ENCODE assay signal across 8 mouse cellular contexts in genomic region chr8:94205736-94206135, GRCm38 (mm10). TPM values are rescaled to one million over a fixed set of nuclear protein-coding genes. Genes with fewer than 3 reads are reported as not detected.
A peak's percentile ranks its signal among the peaks of the same experiment; 100 is the strongest.
DNase-seq lines count a peak whose midpoint lies in the region; ATAC-seq and TF ChIP-seq lines count a peak whose summit lies in the region.

No protein-coding gene starts in this region.

- H3K9me3 ChIP-seq in E14TG2a.4 (ENCODE audit: low read length) = no peaks in the 10 kb centered on the region
- H3K9me3 ChIP-seq in forebrain, embryonic 14.5 days (replicated peaks; ENCODE audit: control insufficient read depth, low read length) = no peaks in the 10 kb centered on the region
- no peaks in the 10 kb centered on the region for H3K9me3 ChIP-seq in hindbrain, postnatal 0 days (ENCODE audit: low read length)
- H3K9me3 ChIP-seq in liver, embryonic 11.5 days (ENCODE audit: control insufficient read depth, low read length) = no peaks in the 10 kb centered on the region
- no peaks in the 10 kb centered on the region for H3K9me3 ChIP-seq in neural tube, embryonic 11.5 days (ENCODE audit: control insufficient read depth, low read length)

- no peak overlapping the region for H3K4me2 ChIP-seq in forebrain, embryonic 14.5 days (ENCODE audit: low read length)
- H3K4me2 ChIP-seq in hindbrain, postnatal 0 days (ENCODE audit: low read depth, low read length) = no peak overlapping the region
- no peak overlapping the region for H3K4me2 ChIP-seq in liver, embryonic 11.5 days
- no peak overlapping the region for H3K4me2 ChIP-seq in neural tube, embryonic 11.5 days (ENCODE audit: low read depth)

- peak; percentile 98 for TF ChIP-seq CTCF in E14TG2a.4 (conservative IDR thresholded peaks at IDR 0.05; ENCODE audit: low read length)
- peak; percentile 96 for TF ChIP-seq CTCF in hindbrain, postnatal 0 days (IDR thresholded peaks at IDR 0.05; ENCODE audit: low read depth)

- 0 out of 2 replicates have a peak, but pooled peaks cover 2% of the 10 kb centered on the region for H3K27me3 ChIP-seq in E14TG2a.4 (ENCODE audit: insufficient read depth, low read length)
- no peaks in the 10 kb centered on the region for H3K27me3 ChIP-seq in forebrain, embryonic 14.5 days (replicated peaks; ENCODE audit: control insufficient read depth, insufficient read depth, low read length)
- no peaks in the 10 kb centered on the region for H3K27me3 ChIP-seq in hindbrain, postnatal 0 days (ENCODE audit: insufficient read depth, low read length)
- no peaks in the 10 kb centered on the region for H3K27me3 ChIP-seq in liver, embryonic 11.5 days (replicated peaks; ENCODE audit: control insufficient read depth, insufficient read depth, low read length)
- H3K27me3 ChIP-seq in neural tube, embryonic 11.5 days (ENCODE audit: control insufficient read depth, insufficient read depth, low read length) = no peaks in the 10 kb centered on the region

- H3K9ac ChIP-seq in forebrain, embryonic 14.5 days (ENCODE audit: low read length) = no peak overlapping the region
- no peak overlapping the region for H3K9ac ChIP-seq in hindbrain, postnatal 0 days (replicated peaks; ENCODE audit: low read length)
- H3K9ac ChIP-seq in liver, embryonic 11.5 days (ENCODE audit: low read depth, low read length) = no peak overlapping the region
- no peak overlapping the region for H3K9ac ChIP-seq in neural tube, embryonic 11.5 days (ENCODE audit: low read length)

- H3K4me3 ChIP-seq in E14TG2a.4 (replicated peaks; ENCODE audit: low read length) = no peak overlapping the region
- H3K4me3 ChIP-seq in forebrain, embryonic 14.5 days (ENCODE audit: low read depth, low read length) = no peak overlapping the region
- no peak overlapping the region for H3K4me3 ChIP-seq in hindbrain, postnatal 0 days (ENCODE audit: low read length)
- H3K4me3 ChIP-seq in liver, embryonic 11.5 days (ENCODE audit: low read depth, low read length) = no peak overlapping the region
- no peak overlapping the region for H3K4me3 ChIP-seq in neural tube, embryonic 11.5 days (ENCODE audit: low read depth, low read length)

- DNase-seq in 3T3-L1 (ENCODE audit: low read depth, low spot score) = peak; percentile 90
- peak; percentile 64 for DNase-seq in c-Kit-positive CD71-positive TER-119-negative erythroid progenitor cells, embryonic 14.5 days (ENCODE audit: low read depth)
- peak; percentile 74 for DNase-seq in forebrain, embryonic 14.5 days (ENCODE audit: low spot score)
- DNase-seq in hindbrain, postnatal 0 days (ENCODE audit: low spot score) = peak; percentile 85
- DNase-seq in liver, embryonic 11.5 days (ENCODE audit: low spot score) = peak; percentile 74
- DNase-seq in neural tube, embryonic 11.5 days (ENCODE audit: low spot score) = peak; percentile 83
- DNase-seq in thymus, postnatal 0 days (ENCODE audit: low spot score) = peak; percentile 56

- no peak overlapping the region for H3K27ac ChIP-seq in forebrain, embryonic 14.5 days (ENCODE audit: low read depth, low read length)
- no peak overlapping the region for H3K27ac ChIP-seq in hindbrain, postnatal 0 days
- H3K27ac ChIP-seq in liver, embryonic 11.5 days (ENCODE audit: low read depth, low read length) = no peak overlapping the region
- H3K27ac ChIP-seq in neural tube, embryonic 11.5 days (ENCODE audit: low read depth, low read length) = no peak overlapping the region

- 0 out of 2 replicates have a peak, but pooled peaks cover 3% of the 10 kb centered on the region for H3K4me1 ChIP-seq in E14TG2a.4 (replicated peaks; ENCODE audit: low read depth, low read length)
- H3K4me1 ChIP-seq in forebrain, embryonic 14.5 days (ENCODE audit: control insufficient read depth, insufficient read depth, low read length) = no peaks in the 10 kb centered on the region
- H3K4me1 ChIP-seq in hindbrain, postnatal 0 days (ENCODE audit: insufficient read depth, low read length) = no peaks in the 10 kb centered on the region
- H3K4me1 ChIP-seq in liver, embryonic 11.5 days (replicated peaks; ENCODE audit: control insufficient read depth, insufficient read depth, low read length) = no peaks in the 10 kb centered on the region
- H3K4me1 ChIP-seq in neural tube, embryonic 11.5 days (ENCODE audit: control insufficient read depth, insufficient read depth, low read length) = no peaks in the 10 kb centered on the region

- no peaks in the 10 kb centered on the region for H3K36me3 ChIP-seq in E14TG2a.4 (ENCODE audit: insufficient read depth, low read length)
- no peaks in the 10 kb centered on the region for H3K36me3 ChIP-seq in forebrain, embryonic 14.5 days (ENCODE audit: control insufficient read depth, insufficient read depth, low read length)
- H3K36me3 ChIP-seq in hindbrain, postnatal 0 days (ENCODE audit: insufficient read depth, low read length) = no peaks in the 10 kb centered on the region
- H3K36me3 ChIP-seq in liver, embryonic 11.5 days (ENCODE audit: control insufficient read depth, insufficient read depth, low read length) = no peaks in the 10 kb centered on the region
- no peaks in the 10 kb centered on the region for H3K36me3 ChIP-seq in neural tube, embryonic 11.5 days (ENCODE audit: control insufficient read depth, insufficient read depth, low read length)

- peak; percentile 58 for ATAC-seq in forebrain, embryonic 14.5 days
- ATAC-seq in hindbrain, postnatal 0 days = peak; percentile 88
- ATAC-seq in liver, embryonic 11.5 days (replicated peaks; ENCODE audit: low FRiP score) = peak; percentile 80
- ATAC-seq in neural tube, embryonic 11.5 days (ENCODE audit: insufficient read depth, low FRiP score, low TSS enrichment) = no peak

- 15% methylated on average over 5 of the region's 5 CpGs for WGBS in forebrain, embryonic 14.5 days
- WGBS in hindbrain, postnatal 0 days = 15% methylated on average over 5 of the region's 5 CpGs
- WGBS in liver, embryonic 11.5 days = 17% methylated on average over 5 of the region's 5 CpGs
- WGBS in neural tube, embryonic 11.5 days = 19% methylated on average over 5 of the region's 5 CpGs

RNA-seq across cellular contexts. Expression of gene Nup93, which starts 8.6 kb away (rescaled TPM):
- 65.2 and 72.6 TPM in 2 replicates for polyA plus RNA-seq in forebrain, embryonic 14.5 days (2014; fragmentation: Nextera tagmentation; extraction: Ambion mirVana)
- 33.1 and 43.3 TPM in 2 replicates for total RNA-seq in hindbrain, postnatal 0 days (2014; rRNA removed)
- 42.3 and 44.8 TPM in 2 replicates for polyA plus RNA-seq in hindbrain, postnatal 0 days (2015; fragmentation: Nextera tagmentation; extraction: Ambion mirVana)
- 106 and 124 TPM in 2 replicates for polyA plus RNA-seq in liver, embryonic 11.5 days (2014; fragmentation: Nextera tagmentation; extraction: Ambion mirVana)
- 118 and 121 TPM in 2 replicates for polyA plus RNA-seq in neural tube, embryonic 11.5 days (2014; fragmentation: Nextera tagmentation; extraction: Ambion mirVana)
- polyA plus RNA-seq in thymus, postnatal 0 days (2015; fragmentation: Nextera tagmentation; extraction: Ambion mirVana) = 48.3 and 54.2 TPM in 2 replicates

RNA-seq across cellular contexts. Expression of gene Mt1, which starts 26.9 kb away (rescaled TPM):
- 77.2 and 110 TPM in 2 replicates for polyA plus RNA-seq in forebrain, embryonic 14.5 days (2014; fragmentation: Nextera tagmentation; extraction: Ambion mirVana)
- 648 and 1,037 TPM in 2 replicates for total RNA-seq in hindbrain, postnatal 0 days (2014; rRNA removed)
- 742 and 847 TPM in 2 replicates for polyA plus RNA-seq in hindbrain, postnatal 0 days (2015; fragmentation: Nextera tagmentation; extraction: Ambion mirVana)
- polyA plus RNA-seq in liver, embryonic 11.5 days (2014; fragmentation: Nextera tagmentation; extraction: Ambion mirVana) = 2,440 and 2,461 TPM in 2 replicates
- 78.2 and 78.5 TPM in 2 replicates for polyA plus RNA-seq in neural tube, embryonic 11.5 days (2014; fragmentation: Nextera tagmentation; extraction: Ambion mirVana)
- polyA plus RNA-seq in thymus, postnatal 0 days (2015; fragmentation: Nextera tagmentation; extraction: Ambion mirVana) = 112 and 124 TPM in 2 replicates

RNA-seq across cellular contexts. Expression of gene Mt2, which starts 33.3 kb away (rescaled TPM):
- 29.4 and 47.5 TPM in 2 replicates for polyA plus RNA-seq in forebrain, embryonic 14.5 days (2014; fragmentation: Nextera tagmentation; extraction: Ambion mirVana)
- total RNA-seq in hindbrain, postnatal 0 days (2014; rRNA removed) = 109 and 110 TPM in 2 replicates
- polyA plus RNA-seq in hindbrain, postnatal 0 days (2015; fragmentation: Nextera tagmentation; extraction: Ambion mirVana) = 202 and 239 TPM in 2 replicates
- polyA plus RNA-seq in liver, embryonic 11.5 days (2014; fragmentation: Nextera tagmentation; extraction: Ambion mirVana) = 785 and 795 TPM in 2 replicates
- polyA plus RNA-seq in neural tube, embryonic 11.5 days (2014; fragmentation: Nextera tagmentation; extraction: Ambion mirVana) = 21.2 and 29.9 TPM in 2 replicates
- 44.8 and 45.7 TPM in 2 replicates for polyA plus RNA-seq in thymus, postnatal 0 days (2015; fragmentation: Nextera tagmentation; extraction: Ambion mirVana)

RNA-seq across cellular contexts. Expression of gene Mt3, which starts 53.3 kb away (rescaled TPM):
- 237 and 306 TPM in 2 replicates for polyA plus RNA-seq in forebrain, embryonic 14.5 days (2014; fragmentation: Nextera tagmentation; extraction: Ambion mirVana)
- 631 and 889 TPM in 2 replicates for total RNA-seq in hindbrain, postnatal 0 days (2014; rRNA removed)
- polyA plus RNA-seq in hindbrain, postnatal 0 days (2015; fragmentation: Nextera tagmentation; extraction: Ambion mirVana) = 445 and 458 TPM in 2 replicates
- polyA plus RNA-seq in liver, embryonic 11.5 days (2014; fragmentation: Nextera tagmentation; extraction: Ambion mirVana) = 0.64 and 0.95 TPM in 2 replicates
- 8.9 and 9.8 TPM in 2 replicates for polyA plus RNA-seq in neural tube, embryonic 11.5 days (2014; fragmentation: Nextera tagmentation; extraction: Ambion mirVana)
- polyA plus RNA-seq in thymus, postnatal 0 days (2015; fragmentation: Nextera tagmentation; extraction: Ambion mirVana) = 3.6 and 4.6 TPM in 2 replicates
